Mouse (Mus musculus) MEL-GATA-1-ER (cell line): ENCODE data around the gene Gja8.
A peak's percentile ranks its signal among the peaks of the same experiment; 100 is the strongest.

Source experiments
- DNase-seq: peaks from one replicate; pipeline ENCODE4 v3.0.0-alpha.2; 2012; ENCODE audit warnings: low read depth; ENCODE audit errors: extremely low read depth

Gja8 gene

DNA sequence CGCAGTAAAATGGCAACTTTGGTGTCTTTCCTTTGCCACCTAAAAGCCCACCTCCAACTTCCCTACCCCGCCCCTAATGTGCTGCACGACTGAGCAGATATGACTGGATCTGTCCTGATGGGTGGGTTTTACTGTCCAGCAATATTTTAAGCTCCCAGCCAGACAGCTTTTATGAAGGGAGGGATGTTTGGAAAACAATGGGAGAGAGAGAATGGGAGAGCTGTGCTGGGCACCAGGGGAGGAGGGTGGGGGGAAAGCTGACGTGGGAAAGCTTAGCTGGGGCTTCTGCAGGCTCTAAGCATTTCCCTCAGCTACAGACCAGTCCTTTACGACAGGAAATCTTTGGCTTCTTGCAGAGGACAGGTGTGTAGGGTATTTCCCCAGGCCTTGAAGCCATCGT lies at the start of gene Gja8:
Gene Gja8 (minus strand): TSS at position 101 of the 400 bp plus-strand sequence.
- DNase-seq: no peak

GRCm38 (mm10) chr3:96974467-96974866 lies 48.6 kb upstream of the Gja8 start:
- no peak for DNase-seq

DNA sequence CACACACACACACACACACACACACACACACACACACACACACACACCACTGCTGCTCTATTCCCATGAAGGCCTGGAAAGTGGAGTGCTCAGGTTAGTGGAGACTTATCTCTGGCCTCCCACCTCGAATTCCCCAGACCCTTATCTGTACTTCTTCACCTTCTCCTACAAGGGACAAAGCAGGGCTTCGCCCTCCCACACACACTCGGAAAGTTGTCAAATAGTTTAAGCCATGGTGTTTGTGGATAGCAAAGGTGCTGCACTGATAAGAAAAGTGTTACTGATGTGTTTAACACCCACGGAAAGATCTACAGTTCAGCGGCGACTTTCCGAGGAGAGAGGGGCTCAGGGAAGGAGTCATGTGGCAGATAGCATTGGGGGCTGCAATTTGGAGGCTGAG lies 45.2 kb upstream of the Gja8 start:
- DNase-seq: no peak

DNA sequence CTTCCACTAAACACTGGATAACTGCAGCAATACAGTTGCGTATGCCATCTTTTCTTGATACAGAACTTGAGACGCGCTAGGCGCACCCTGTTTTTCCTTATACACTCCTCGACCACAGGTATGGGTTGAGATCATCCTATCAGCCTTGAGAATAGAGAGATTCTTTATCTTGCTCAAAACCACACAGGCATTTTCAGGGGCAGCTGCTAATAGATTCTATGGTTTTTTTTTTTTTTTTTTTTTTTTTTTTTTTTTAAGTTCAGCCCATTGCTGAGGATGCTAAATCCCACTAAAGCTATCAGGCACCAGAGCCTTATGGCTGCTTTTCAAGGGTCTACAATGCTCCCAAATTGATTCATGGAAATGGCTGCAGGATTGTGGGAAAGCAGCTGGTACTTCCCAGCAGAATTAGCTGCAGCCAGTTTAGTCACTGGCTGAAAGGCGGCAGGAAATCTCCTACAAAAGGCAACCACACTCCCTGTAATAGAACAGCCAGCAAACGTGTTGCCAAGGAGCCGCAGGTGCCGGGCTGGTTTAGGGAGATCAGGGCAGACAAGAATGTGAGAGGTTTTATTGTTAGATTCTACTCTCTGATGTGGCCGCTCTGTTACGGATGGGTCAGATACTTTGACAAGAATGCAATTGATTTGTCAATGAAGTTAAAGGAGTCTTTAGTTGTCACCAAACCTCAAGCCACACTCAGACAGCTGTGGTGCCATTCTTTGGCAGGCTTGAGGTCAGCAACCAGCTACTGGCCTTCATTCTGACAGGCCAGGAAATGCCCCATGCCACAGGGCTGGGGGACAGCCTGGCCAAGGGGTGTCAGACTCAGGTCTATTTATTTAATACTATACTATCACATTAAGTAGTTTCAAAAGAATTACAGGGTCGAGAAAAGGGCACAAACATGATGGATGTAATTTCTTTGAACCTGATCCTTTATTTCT lies 37.5 kb upstream of the Gja8 start:
- no peak for DNase-seq

GRCm38 (mm10) chr3:96960597-96960996 lies 34.8 kb upstream of the Gja8 start:
- DNase-seq: no peak

DNA sequence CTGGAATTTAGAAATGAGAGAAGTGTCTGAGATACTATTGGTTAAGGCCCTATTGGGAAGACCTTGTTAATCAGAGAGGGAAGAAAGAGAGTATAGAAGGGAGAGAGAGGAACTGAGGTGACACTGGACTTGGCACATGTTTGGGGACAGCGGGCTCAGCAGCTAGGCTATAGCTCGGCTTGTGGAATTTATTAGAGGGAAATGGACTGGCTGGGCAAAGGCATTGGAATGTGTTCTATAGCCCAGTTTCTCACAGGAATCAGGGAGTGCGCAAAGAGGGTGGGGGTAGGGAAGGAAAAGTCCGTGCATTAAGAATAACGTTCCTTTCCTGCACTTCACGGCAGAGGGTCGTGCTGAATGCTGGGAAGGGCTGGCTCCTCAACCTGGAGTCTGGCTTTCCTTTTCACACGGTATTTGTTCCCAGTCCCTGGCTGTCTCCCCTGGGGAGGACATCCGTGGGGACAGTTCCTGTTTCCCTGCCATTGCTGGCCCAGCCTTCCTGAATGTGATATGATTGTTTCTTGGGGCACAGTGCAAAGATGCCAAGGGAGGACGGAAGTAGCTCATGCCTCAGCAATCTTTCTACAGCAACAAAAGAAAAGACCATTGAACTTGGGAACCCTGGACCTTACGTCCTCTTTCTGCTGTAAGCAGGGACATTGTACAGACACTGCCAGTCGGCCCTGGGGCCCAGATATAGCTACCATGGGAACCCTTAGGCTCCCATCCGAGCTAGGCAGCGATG lies 27.8 kb upstream of the Gja8 start:
- no peak for DNase-seq

- DNase-seq: peak; percentile 65
Measured at GRCm38 (mm10) chr3:96942706-96943105, 16.9 kb upstream of the Gja8 start.

DNA sequence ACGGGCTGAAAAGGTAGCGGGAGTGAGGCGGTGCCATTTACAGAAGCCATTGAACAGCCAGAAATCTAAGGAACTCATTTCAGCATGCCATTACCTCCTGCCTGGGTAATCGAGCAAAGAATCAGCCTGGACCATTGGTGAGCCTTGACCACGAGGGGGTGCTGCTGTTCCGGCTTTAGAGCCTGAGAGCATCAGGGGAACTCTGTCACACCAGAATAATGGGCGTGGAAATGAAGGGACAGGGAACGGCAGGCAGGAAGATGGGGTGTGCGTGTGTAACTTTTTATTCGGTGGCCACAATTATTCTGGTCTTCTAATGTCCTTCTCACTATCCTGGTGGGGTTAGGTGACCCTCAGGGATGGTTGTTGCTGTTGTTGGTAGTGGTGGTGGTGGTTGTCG lies 12.9 kb upstream of the Gja8 start:
- peak; percentile 84 for DNase-seq

DNA sequence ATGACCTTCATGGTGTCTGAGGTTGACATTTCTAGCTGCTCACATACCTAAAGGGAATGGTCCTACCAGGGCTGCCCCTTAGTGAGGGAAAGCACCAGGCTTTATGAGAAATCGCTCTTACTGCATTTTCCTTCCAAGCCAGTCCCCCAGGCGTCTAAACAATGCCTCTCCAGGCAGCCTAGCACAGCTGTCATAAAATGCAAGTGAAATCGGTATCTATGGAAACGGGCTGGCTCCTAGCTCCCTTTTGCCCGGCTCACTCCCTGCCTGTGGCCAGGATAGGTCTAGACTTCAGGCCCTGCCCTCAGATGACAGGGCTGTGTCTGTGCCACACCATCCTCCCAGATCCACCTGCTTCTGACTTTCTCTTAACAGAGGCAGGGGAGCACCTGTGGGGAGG lies 11.8 kb upstream of the Gja8 start:
- DNase-seq: no peak

DNA sequence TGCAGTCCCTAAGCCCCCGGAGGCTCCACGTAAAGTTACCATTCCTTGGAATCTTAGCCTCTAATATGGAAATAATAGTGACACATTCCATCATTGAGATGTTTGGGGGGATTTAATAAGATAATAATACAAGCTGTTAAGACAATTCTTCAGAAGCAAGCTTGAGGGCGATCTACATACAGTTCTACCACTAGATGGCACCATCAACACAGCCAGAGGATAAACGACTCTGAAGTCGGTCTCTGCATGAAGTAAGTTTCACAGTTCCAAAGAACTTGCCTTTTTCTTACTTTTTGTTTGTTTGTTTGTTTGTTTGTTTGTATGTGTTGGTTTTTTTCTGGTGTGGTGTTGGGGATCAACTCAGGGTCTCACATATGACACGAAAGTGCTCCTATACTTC lies 10.4 kb upstream of the Gja8 start:
- peak; percentile 81 for DNase-seq

DNA sequence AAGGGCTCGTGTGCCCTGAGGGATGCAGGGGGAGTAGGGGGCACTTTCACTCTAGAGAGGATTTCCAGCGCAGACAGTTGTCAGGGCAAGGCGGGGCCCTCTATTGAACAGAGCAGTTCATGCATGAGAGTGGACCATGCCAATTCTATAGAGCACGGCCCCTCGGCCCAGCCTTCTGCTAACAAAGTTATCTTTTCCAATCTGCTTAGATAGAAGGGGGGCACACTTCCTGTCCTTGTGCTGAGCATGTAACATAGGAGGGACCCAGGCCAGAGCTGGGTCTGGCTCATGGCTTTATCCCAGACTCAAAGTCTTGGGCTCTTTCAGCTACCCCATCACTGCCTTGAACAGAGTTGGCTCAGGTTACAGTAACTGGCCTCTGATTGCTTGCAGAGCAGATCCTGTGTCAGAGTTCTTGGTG lies 5.5 kb upstream of the Gja8 start:
- no peak for DNase-seq

DNA sequence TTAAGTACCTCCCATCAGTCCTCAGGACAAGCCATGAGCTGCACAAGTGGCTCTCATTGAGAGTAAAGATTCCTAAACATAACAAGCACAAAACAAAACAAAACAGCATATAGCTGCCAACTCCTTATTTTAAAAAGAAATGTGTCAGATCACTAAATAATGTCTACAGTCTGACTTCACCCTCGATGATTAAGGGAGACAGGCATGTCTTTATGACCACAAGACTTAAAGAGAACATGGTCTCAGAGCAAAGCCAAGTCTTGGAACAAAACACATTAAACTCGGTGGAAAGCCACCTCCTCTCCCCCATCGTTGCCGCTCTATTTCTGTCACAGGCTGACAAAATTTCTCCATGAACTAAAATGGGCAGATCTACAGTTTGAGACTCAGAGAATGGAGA lies 1.2 kb downstream of the Gja8 start:
- no peak for DNase-seq

DNA sequence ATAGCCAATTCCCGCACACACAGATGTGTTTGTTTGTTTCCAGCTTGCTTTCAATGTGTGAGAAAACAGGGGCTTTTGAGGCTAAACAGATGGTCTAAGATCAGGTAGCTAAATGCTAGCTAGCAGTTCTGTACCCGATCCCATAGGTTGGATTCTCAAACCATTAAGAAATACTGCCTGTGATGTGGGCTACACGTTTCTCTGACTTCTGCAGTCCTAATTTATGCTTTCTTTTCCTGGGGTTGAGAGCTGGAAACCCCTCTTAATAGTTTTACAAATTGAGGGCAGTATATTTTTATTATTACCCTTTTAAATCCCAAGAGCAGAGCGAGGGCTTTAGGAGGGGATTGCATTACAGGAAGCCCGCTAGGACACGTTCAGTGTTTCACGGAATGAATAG lies 4.8 kb downstream of the Gja8 start:
- no peak for DNase-seq

DNA sequence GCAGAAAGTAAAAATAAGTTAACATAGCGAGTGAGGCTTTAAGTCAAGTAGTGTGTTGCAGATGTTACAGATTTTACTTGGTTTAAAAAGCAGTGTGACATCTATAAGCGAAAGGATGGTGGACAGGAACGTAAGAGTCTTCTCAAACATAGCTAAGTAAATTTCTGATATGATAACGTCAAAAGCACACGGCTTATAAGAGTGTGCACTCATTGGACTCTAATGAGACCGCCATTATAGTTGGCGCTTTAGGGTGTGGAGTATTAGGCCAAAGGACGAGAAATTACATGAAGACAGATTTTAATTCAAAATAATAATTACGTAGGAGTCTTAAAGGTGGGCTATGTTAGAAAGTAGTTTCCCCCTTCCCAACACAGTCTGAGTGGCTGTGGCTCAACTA lies 20.2 kb downstream of the Gja8 start:
- DNase-seq: no peak

DNA sequence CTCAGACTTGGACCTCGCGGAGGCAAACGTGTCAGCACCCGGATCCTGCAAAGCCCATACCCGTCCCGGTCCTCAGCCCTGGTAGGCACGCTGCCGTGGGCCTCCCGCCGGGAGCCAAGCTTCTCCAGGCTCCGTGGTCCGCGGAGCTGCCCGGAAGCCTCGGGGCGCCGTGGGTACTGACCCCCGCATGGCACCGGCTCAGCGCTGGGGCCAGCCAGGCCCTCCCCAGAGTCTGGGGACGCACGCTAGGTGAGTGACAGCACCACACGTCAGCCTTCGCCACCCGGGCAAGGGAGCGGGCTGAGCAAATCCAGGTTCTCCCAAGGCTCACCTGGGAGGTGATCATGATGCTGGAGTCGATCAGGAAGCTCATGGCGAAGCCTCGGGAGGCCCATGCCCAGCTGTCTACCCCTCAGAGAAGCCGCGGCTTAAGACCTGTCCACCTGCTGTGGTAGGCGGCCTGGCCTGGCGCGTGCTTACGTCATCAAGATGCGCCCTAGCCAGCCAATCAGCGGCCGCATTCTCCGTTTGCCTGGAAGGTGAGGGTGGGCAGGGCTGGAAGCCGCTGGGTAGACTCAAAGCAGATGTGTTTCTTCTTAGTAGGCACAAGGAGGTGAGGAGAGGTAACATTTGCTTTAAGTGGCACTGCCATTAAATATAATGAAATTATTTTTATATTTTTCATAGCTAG lies 20.8 kb downstream of the Gja8 start, which contains the start of gene Gpr89:
Gene Gpr89 (minus strand): TSS at position 496 of the 691 bp plus-strand sequence.
- peak; percentile 96 for DNase-seq

DNA sequence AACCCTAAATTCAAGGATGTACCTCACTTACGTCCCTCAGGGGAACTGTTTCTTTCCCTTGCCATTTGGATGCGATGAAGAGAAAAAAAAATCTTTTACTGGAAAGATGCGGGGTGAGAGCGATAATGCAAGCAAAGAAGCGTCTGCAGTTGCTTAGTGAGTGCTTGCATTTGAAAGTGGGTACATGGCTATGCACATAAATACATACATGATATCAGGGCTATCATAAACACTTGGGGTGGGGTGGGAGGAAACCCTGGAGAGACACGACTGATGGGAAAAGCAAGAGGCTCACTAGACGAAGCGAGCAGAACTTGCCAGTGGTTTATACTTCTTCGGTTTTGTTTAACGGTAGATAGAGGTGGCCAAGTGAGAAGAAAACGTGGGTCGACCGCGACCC lies 21.4 kb downstream of the Gja8 start, which contains the start of gene Gja5:
Gene Gja5 (plus strand): TSS at position 301 of the 400 bp plus-strand sequence.
- DNase-seq: no peak

DNA sequence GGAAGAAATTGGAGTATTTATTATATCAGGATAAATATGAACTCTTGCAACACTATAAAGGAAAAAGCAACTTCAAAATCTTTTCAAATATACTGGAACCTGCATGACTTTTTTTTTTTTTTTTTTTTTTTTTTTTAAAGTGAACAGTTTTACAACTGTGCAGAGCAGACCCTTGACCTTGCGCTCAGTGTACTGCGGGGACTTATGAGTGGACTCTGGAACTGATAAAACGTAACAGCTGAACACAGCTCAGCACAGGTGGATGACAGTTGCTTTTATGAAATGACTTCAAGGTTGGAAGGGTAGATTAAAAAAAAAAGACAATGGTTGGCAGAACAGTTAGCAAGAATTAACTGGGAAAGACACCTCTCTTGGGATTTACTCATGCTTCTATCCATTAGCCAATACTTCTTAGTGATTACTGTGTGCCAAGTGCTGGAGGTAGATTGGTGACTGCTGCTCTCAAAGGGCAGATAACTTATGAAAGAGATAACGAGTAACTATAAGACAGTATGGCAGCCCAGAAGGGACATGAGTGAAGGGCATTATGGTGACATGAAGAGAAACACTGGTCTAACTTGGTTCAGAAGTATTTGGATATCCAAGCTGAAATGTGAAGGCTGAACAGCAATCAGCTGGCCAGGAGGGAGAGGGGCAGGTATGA lies 23.4 kb downstream of the Gja8 start:
- DNase-seq: no peak

DNA sequence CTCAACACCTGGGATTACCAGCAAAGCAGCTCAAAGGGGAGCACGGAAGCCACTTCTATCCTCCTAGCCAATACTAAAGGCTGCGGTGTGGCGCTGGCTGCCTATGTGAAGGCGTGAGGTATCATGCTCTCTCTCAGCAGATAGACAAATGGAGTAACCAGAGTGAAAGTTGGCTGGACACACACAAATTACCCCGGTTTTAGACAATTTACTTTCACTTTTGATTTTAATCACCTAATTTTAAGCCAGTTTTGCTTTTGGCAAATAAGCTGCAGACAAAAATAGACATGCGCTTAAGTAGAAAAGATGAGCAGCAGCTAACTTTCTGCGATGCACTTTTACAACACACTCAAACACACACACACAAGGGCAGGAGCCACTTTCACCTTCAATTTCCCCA lies 42.1 kb downstream of the Gja8 start:
- no peak for DNase-seq

DNA sequence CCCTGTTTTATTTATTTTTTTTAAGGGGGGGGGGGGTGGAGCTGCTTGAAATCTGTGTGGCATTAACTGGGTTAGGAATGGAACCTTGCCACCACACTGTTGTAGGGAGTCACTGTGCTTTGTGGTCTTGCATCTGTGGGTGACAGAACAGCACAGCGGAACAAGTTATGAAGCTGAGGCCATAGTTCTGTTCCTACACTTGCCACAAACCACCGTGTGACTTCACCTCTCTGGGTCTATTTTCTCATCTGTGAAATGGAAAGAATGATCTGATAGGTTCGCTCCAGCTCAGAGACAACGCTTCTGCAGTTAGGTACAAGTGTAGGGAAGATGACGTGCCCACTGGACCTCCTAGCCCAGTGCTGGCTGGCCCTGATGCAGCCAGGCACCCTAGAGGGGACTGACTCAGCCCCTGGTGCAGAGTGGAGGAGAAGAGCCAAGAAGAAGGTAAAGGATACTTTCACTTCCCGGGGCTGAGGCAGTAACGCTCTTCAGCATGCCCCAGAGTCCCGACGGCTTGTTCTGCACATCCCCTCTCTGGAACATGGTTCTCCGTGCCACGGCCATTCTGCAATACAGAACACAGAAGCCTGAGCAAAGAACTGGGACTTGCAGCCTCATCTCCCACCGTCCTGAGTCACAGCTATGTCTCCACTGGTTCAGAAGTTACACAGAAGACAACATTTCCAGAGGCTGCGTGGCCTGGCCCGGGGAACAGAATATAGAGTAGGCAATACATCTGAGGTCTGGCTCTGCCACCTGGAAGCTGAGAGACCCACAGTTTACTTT lies 43.6 kb downstream of the Gja8 start:
- no peak for DNase-seq

GRCm38 (mm10) chr3:96881557-96881956 lies 44.3 kb downstream of the Gja8 start:
- no peak for DNase-seq
